14 mouse cellular contexts compared by ENCODE assay signal in the genomic region with DNA sequence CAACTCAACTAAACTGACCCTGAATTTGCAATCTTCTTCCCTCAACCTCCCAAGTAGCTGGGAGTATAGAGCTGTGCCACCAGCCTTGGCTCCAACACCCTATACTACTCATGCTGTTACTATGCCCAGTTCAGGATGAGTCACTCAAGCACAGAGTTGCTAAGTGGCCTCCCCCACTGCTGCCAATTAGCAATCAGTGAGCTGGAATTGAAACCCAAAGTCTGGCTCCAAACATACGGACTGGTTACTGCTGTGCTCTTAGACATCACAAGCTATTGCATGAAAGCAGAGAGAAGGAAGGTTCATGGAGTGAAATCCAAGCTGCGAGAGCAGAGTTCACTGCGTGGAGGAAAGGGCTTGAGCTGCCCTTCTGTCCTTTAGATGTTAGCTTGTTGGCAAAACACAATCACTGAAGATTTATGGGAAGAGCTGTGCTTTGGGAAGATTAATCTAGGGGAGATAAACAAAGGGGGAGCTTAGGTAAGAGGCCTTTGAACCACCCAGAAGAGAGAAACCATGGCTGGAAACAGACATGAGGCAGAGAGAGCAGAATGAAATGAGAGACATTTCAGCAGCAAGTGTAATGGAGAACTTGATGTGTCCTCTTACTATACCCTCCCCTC. TPM values are rescaled to one million over a fixed set of nuclear protein-coding genes. Genes with fewer than 3 reads are reported as not detected.
A peak's percentile ranks its signal among the peaks of the same experiment; 100 is the strongest.
DNase-seq lines count a peak whose midpoint lies in the region; ATAC-seq and TF ChIP-seq lines count a peak whose summit lies in the region.
"Had no signal": no experiment of that assay in that cellular context is flagged by ENCODE, and none has a peak within 500 bp of the region (broad histone marks: within the 10 kb centered on the region; RNA-seq: fewer than 3 reads in every experiment).

No protein-coding gene starts in this region.

- 74% methylated on average over 3 of the region's 3 CpGs for WGBS in hindbrain, postnatal 0 days
- 90% methylated on average over 3 of the region's 3 CpGs for WGBS in hindbrain, embryonic 14.5 days

- TF ChIP-seq CTCF in hindbrain, postnatal 0 days (IDR thresholded peaks at IDR 0.05; ENCODE audit: low read depth): no peak

- H3K9me3 ChIP-seq in hindbrain, postnatal 0 days (ENCODE audit: low read length): no peaks in the 10 kb centered on the region
- H3K9me3 ChIP-seq in hindbrain, embryonic 14.5 days (ENCODE audit: control insufficient read depth, low read length): no peaks in the 10 kb centered on the region
- H3K9me3 ChIP-seq: intestine, embryonic 15.5 days; limb, embryonic 10.5 days; lung, embryonic 15.5 days; midbrain, embryonic 12.5 days had no signal

- no peak overlapping the region for H3K9ac ChIP-seq in hindbrain, postnatal 0 days (replicated peaks; ENCODE audit: low read length)
- H3K9ac ChIP-seq in hindbrain, embryonic 14.5 days: no peak overlapping the region
- H3K9ac ChIP-seq: intestine, embryonic 15.5 days; lung, embryonic 15.5 days; midbrain, embryonic 12.5 days had no signal

- H3K4me1 ChIP-seq in hindbrain, postnatal 0 days (ENCODE audit: insufficient read depth, low read length): no peaks in the 10 kb centered on the region
- no peaks in the 10 kb centered on the region for H3K4me1 ChIP-seq in hindbrain, embryonic 14.5 days (replicated peaks; ENCODE audit: control insufficient read depth, insufficient read depth, low read length)
- H3K4me1 ChIP-seq: intestine, embryonic 15.5 days; limb, embryonic 10.5 days; lung, embryonic 15.5 days; midbrain, embryonic 12.5 days had no signal

- H3K27ac ChIP-seq in hindbrain, postnatal 0 days: no peak overlapping the region
- H3K27ac ChIP-seq in hindbrain, embryonic 14.5 days: no peak overlapping the region
- H3K27ac ChIP-seq: intestine, embryonic 15.5 days; limb, embryonic 10.5 days; lung, embryonic 15.5 days; midbrain, embryonic 12.5 days had no signal

- 0 out of 2 replicates have a peak, but pooled peaks have one; percentile 51 for ATAC-seq in hindbrain, postnatal 0 days
- ATAC-seq in hindbrain, embryonic 14.5 days (ENCODE audit: low FRiP score): no peak
- ATAC-seq: intestine, embryonic 15.5 days had no signal

- DNase-seq in cerebellum, postnatal 10 days: peak; percentile 39 to 45
- DNase-seq in cerebellum, adult 8-10 months: no peak
- peak; percentile 27 for DNase-seq in hindbrain, postnatal 0 days (ENCODE audit: low spot score)
- no peak for DNase-seq in hindbrain, embryonic 14.5 days (ENCODE audit: low spot score)
- DNase-seq in 3T3-L1 (ENCODE audit: low read depth, low spot score): peak; percentile 82
- DNase-seq in brain, adult 2 months (ENCODE audit: low read depth, low spot score): peak; percentile 77
- DNase-seq in retina, postnatal 1 day: no peak
- DNase-seq in embryo, embryonic 9.5 days (ENCODE audit: extremely low spot score): no peak
- DNase-seq: embryo, embryonic 11 days; thymus, adult 2 months had no signal

- H3K27me3 ChIP-seq in hindbrain, postnatal 0 days (ENCODE audit: insufficient read depth, low read length): no peaks in the 10 kb centered on the region
- H3K27me3 ChIP-seq in hindbrain, embryonic 14.5 days (ENCODE audit: control insufficient read depth, insufficient read depth, low read length): no peaks in the 10 kb centered on the region
- H3K27me3 ChIP-seq: intestine, embryonic 15.5 days; lung, embryonic 15.5 days; midbrain, embryonic 12.5 days had no signal

- no peak overlapping the region for H3K4me2 ChIP-seq in hindbrain, postnatal 0 days (ENCODE audit: low read depth, low read length)
- no peak overlapping the region for H3K4me2 ChIP-seq in hindbrain, embryonic 14.5 days (replicated peaks)
- H3K4me2 ChIP-seq: intestine, embryonic 15.5 days; lung, embryonic 15.5 days; midbrain, embryonic 12.5 days had no signal

- H3K4me3 ChIP-seq in hindbrain, postnatal 0 days (ENCODE audit: low read length): no peak overlapping the region
- H3K4me3 ChIP-seq in hindbrain, embryonic 14.5 days (replicated peaks; ENCODE audit: low read length): no peak overlapping the region
- H3K4me3 ChIP-seq: intestine, embryonic 15.5 days; limb, embryonic 10.5 days; lung, embryonic 15.5 days; midbrain, embryonic 12.5 days had no signal

- no peaks in the 10 kb centered on the region for H3K36me3 ChIP-seq in hindbrain, postnatal 0 days (ENCODE audit: insufficient read depth, low read length)
- peaks cover 7% of the 10 kb centered on the region for H3K36me3 ChIP-seq in hindbrain, embryonic 14.5 days (replicated peaks; ENCODE audit: control insufficient read depth, insufficient read depth)
- H3K36me3 ChIP-seq: intestine, embryonic 15.5 days had no signal

RNA-seq across cellular contexts. Expression of a gene that starts 27.3 kb away (rescaled TPM):
- total RNA-seq in hindbrain, postnatal 0 days (2014; rRNA removed): 56.5 and 64.3 TPM in 2 replicates
- polyA plus RNA-seq in hindbrain, postnatal 0 days (2015; fragmentation: Nextera tagmentation; extraction: Ambion mirVana): 79.8 and 84.8 TPM in 2 replicates
- 85.4 and 88.3 TPM in 2 replicates for polyA plus RNA-seq in hindbrain, embryonic 14.5 days (2014; fragmentation: Nextera tagmentation; extraction: Ambion mirVana)

Comparison
In these comparisons a context has a peak if more than half of its experiments do, and no peak if none do; other contexts are left out.
1. DNase-seq: peak in cerebellum, postnatal 10 days (2 of 2), hindbrain, postnatal 0 days (single experiment), 3T3-L1 (single experiment) and brain, adult 2 months (single experiment); none in cerebellum, adult 8-10 months (single experiment), hindbrain, embryonic 14.5 days (single experiment), retina, postnatal 1 day (single experiment) and embryo, embryonic 9.5 days (single experiment).